Mouse (Mus musculus) erythroid progenitor cell, adult 5-6 weeks (primary cell): ENCODE results near the gene Lnx2. TPM values are rescaled to one million over a fixed set of nuclear protein-coding genes. Genes with fewer than 3 reads are reported as not detected.

Experiments
- ATAC-seq: replicated peaks from 2 replicates; pipeline ENCODE4 v1.8.0; 2016; ENCODE audit warnings: moderate number of reproducible peaks, mild to moderate bottlenecking, moderate TSS enrichment, inconsistent platforms; ENCODE audit not compliant: poor library complexity, low FRiP score, severe bottlenecking
- total RNA-seq, 2 experiments: library from RNA; stranded (forward) in 1 of 2; stranded (reverse) in 1 of 2; fragments of 150-400 nt in 1 of 2; fragments of 186-747, 209-891 nt in 1 of 2; gene quantifications; 2 replicates each; pipeline versions ENCODE4 v1.2.3 to v1.2.4; 2015 to 2017; ENCODE audit warnings: low replicate concordance in 2 of 2

The Lnx2 gene
- total RNA-seq, 2 experiments from 2014 or later: 0.42 to 1.7 TPM

- no peak for ATAC-seq
Observed at GRCm38 (mm10) chr5:147054747-147055270, 21.6 kb downstream of the Lnx2 start.

GRCm38 (mm10) chr5:147054328-147054727, 22.1 kb downstream of the Lnx2 start:
- no peak for ATAC-seq

- ATAC-seq: no peak
Observed at GRCm38 (mm10) chr5:147053481-147053880, 22.9 kb downstream of the Lnx2 start.

- ATAC-seq: no peak
Observed at GRCm38 (mm10) chr5:147053071-147053470, 23.3 kb downstream of the Lnx2 start.

- ATAC-seq: no peak
Observed at GRCm38 (mm10) chr5:147052309-147052558, 24.2 kb downstream of the Lnx2 start.

GRCm38 (mm10) chr5:147051500-147052308, 24.7 kb downstream of the Lnx2 start:
- ATAC-seq: no peak

- ATAC-seq: no peak
Observed at GRCm38 (mm10) chr5:147050816-147051499, 25.4 kb downstream of the Lnx2 start.

GRCm38 (mm10) chr5:147049544-147050209, 26.7 kb downstream of the Lnx2 start:
- ATAC-seq: no peak

GRCm38 (mm10) chr5:147045929-147046328, 30.5 kb downstream of the Lnx2 start:
- no peak for ATAC-seq

GRCm38 (mm10) chr5:147045311-147045710, 31.1 kb downstream of the Lnx2 start:
- ATAC-seq: no peak

- no peak for ATAC-seq
Observed at GRCm38 (mm10) chr5:147043240-147043844, 33.0 kb downstream of the Lnx2 start.

- ATAC-seq: no peak
Observed at GRCm38 (mm10) chr5:147041965-147042937, 34.1 kb downstream of the Lnx2 start.

GRCm38 (mm10) chr5:147039394-147039793, 37.0 kb downstream of the Lnx2 start:
- no peak for ATAC-seq

- ATAC-seq: no peak
Observed at GRCm38 (mm10) chr5:147037601-147038000, 38.8 kb downstream of the Lnx2 start.

GRCm38 (mm10) chr5:147036661-147037060, 39.7 kb downstream of the Lnx2 start:
- no peak for ATAC-seq

- no peak for ATAC-seq
Observed at GRCm38 (mm10) chr5:147036028-147036427, 40.4 kb downstream of the Lnx2 start.

GRCm38 (mm10) chr5:147035301-147035700, 41.1 kb downstream of the Lnx2 start:
- ATAC-seq: no peak

- no peak for ATAC-seq
Observed at GRCm38 (mm10) chr5:147034283-147034682, 42.1 kb downstream of the Lnx2 start.

GRCm38 (mm10) chr5:147033155-147033554, 43.2 kb downstream of the Lnx2 start:
- ATAC-seq: no peak
